Mouse (Mus musculus) lung, postnatal 0 days (tissue): ENCODE results near the gene Spata1.

ENCODE experiments used
- CTCF ChIP-seq: IDR thresholded peaks from 2 replicates; pipeline ENCODE4 v1.5.1; 2016; ENCODE audit warnings: antibody characterized with exemption, mild to moderate bottlenecking
- EP300 ChIP-seq: IDR thresholded peaks from 2 replicates; pipeline ENCODE4 v1.6.1; 2016; ENCODE audit warnings: antibody characterized with exemption, mild to moderate bottlenecking, control low read depth

DNA sequence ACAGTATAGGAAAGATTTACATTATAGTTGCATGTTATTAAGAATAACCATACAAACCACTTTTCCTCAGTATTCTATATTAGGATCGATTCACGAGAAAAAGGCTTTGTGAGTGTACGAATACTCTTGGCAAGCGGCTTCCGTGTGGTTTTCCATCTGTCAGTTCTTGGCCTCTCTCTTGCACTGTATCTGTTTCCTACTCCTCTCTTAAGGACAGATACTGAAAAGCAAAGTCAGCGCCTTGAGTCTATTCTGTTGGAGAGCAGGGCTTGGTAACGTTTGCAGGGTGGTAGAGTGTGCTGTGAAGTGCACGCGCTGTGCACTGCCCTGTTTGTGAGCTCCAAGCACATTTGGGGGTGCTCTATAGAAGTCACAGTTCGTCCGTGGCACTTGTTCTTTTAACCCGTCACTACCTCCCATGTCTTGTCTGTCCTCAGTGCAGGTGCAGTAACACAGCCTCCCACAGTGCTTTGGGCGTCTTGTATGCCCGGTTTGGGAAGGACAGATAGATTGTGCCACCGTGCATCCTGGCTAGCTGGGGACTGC, 79.5 kb downstream of the Spata1 start:
- TF ChIP-seq CTCF (no peak), EP300 (no peak)
